Mouse (Mus musculus): ENCODE measurements at regions not wholly inside any gene's neighbourhood (a gene's known extent, or its start where the extent isn't known, plus 50 kb on each side); places are given as distances from the start of the nearest gene placed in this dataset.

- TF ChIP-seq CTCF (IDR thresholded peaks at IDR 0.05; ENCODE audit: control insufficient read depth, insufficient read depth, insufficient replicate concordance, low read depth, low read length) (no peak), POLR2A (IDR thresholded peaks at IDR 0.05; ENCODE audit: control insufficient read depth, low read depth, low read length) (no peak)
Observed at GRCm38 (mm10) chr1:185836632-185837281, 280.4 kb downstream of the Lyplal1 start.

All from testis, adult 2 months (tissue).